Mouse (Mus musculus) lung, embryonic 15.5 days (tissue): Measurements from ENCODE around the gene Gm49387. TPM values are rescaled to one million over a fixed set of nuclear protein-coding genes. Genes with fewer than 3 reads are reported as not detected.
"Not testable (repeated sequence)": the region's sequence is repeated elsewhere in the genome, so short reads cannot be mapped to it uniquely, and the experiment has no call there.

Experiments
- ATAC-seq: fragments of 200-750 bp; cut with Nextera tagmentation; 2 replicates; pipeline ENCODE4 v1.8.0; 2017; ENCODE audit warnings: moderate number of reproducible peaks, borderline replicate concordance; ENCODE audit not compliant: low FRiP score, low TSS enrichment; ENCODE audit errors: extremely low read depth
- H3K27ac ChIP-seq: fragments of 300-500 bp; sonication (generic); 2 replicates; pipeline ENCODE4 v1.5.1; 2015; ENCODE audit warnings: moderate library complexity, mild to moderate bottlenecking, inconsistent platforms
- H3K27me3 ChIP-seq: fragments of 300-500 bp; sonication (generic); 2 replicates; pipeline ENCODE4 v1.6.1; 2015; ENCODE audit warnings: inconsistent platforms
- H3K36me3 ChIP-seq: fragments of 300-500 bp; sonication (generic); 2 replicates; pipeline ENCODE4 v1.6.1; 2015; ENCODE audit warnings: inconsistent platforms
- H3K4me1 ChIP-seq: fragments of 300-500 bp; sonication (generic); 2 replicates; pipeline ENCODE4 v1.6.1; 2015; ENCODE audit warnings: inconsistent platforms
- H3K4me2 ChIP-seq: fragments of 300-500 bp; sonication (generic); 2 replicates; pipeline ENCODE4 v1.6.1; 2015; ENCODE audit warnings: inconsistent platforms, mild to moderate bottlenecking, moderate library complexity
- H3K4me3 ChIP-seq: fragments of 300-500 bp; sonication (generic); 2 replicates; pipeline ENCODE4 v1.5.1; 2015; ENCODE audit warnings: mild to moderate bottlenecking, inconsistent platforms
- H3K9ac ChIP-seq: fragments of 300-500 bp; sonication (generic); 2 replicates; pipeline ENCODE4 v1.6.1; 2015; ENCODE audit warnings: inconsistent platforms
- H3K9me3 ChIP-seq: fragments of 300-500 bp; sonication (generic); 2 replicates; pipeline ENCODE4 v1.6.1; 2016; ENCODE audit warnings: inconsistent platforms
- WGBS: fragments of 180-500 bp; shearing (Covaris S2); methylation state at CpG from one replicate; pipeline ENCODE4 v1.1.7; 2015; 5-methylcytosine and 5-hydroxymethylcytosine counted together
- polyA plus RNA-seq: library from polyadenylated mRNA; unstranded; fragments of >200 nt; fragmentation: Nextera tagmentation; extraction: Ambion mirVana; gene quantifications from 2 replicates; pipeline ENCODE4 v1.2.1, GENCODE M21; 2015

The Gm49387 gene
- polyA plus RNA-seq, 1 experiment from 2014 or later, result 2.5 TPM

DNA sequence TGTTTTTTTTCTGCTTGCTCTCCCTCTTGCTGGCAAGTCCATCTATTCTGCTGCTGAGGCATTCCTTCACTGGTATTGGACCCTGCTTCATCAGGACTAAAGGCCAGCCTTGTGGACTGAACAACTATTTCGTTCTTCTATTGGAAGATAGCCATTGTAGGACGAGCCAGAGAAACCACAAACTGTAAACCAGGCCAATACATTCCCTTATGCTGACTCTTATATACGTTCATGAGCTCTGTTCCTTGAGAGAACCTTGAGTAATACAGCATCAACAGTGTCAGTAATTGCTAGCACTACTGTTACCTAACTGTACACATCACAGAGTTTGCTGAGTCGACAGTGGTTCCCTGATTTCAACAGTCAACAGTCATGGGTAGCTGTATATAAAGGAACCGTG is 27.0 kb downstream of the Gm49387 start:
- H3K27me3 ChIP-seq, result no peaks in the 10 kb centered on the region
- no peak overlapping the region for H3K9ac ChIP-seq
- no peaks in the 10 kb centered on the region for H3K4me1 ChIP-seq
- no peak overlapping the region for H3K4me3 ChIP-seq
- H3K4me2 ChIP-seq, result no peak overlapping the region
- 70% methylated on average over 5 of the region's 5 CpGs for WGBS
- no peak overlapping the region for H3K27ac ChIP-seq
- H3K9me3 ChIP-seq, result no peaks in the 10 kb centered on the region
- no peaks in the 10 kb centered on the region for H3K36me3 ChIP-seq
- no peak for ATAC-seq

DNA sequence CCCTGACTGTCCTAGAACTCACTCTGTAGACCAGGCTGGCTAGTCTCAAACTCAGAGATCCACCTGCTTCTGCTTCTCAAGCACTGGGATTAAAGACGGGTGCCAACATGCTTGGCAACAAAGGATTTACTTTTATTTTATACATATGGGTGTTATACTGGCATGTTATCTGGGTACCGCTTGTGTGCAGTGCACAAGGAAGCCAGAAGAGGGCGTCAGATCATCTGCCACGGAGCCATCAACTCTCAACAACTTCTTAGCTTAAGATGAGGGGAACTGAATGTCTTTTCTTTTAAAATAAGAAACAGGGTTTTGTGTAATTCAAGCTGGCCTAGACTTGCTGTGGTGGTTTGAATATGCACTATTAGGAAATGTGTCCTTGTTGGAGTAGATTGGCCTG is 28.7 kb downstream of the Gm49387 start:
- no peak overlapping the region for H3K4me3 ChIP-seq
- H3K4me2 ChIP-seq, result no peak overlapping the region
- 70% methylated on average over 4 of the region's 4 CpGs for WGBS
- no peaks in the 10 kb centered on the region for H3K36me3 ChIP-seq
- no peaks in the 10 kb centered on the region for H3K27me3 ChIP-seq
- ATAC-seq, result no peak
- H3K9me3 ChIP-seq, result no peaks in the 10 kb centered on the region
- no peak overlapping the region for H3K27ac ChIP-seq
- H3K9ac ChIP-seq, result no peak overlapping the region
- no peaks in the 10 kb centered on the region for H3K4me1 ChIP-seq

- no peaks in the 10 kb centered on the region for H3K27me3 ChIP-seq
- H3K9me3 ChIP-seq, result no peaks in the 10 kb centered on the region
- H3K36me3 ChIP-seq, result no peaks in the 10 kb centered on the region
- WGBS, result 51% methylated on average over 6 of the region's 6 CpGs
- no peak overlapping the region for H3K9ac ChIP-seq
- H3K4me2 ChIP-seq, result no peak overlapping the region
- no peak overlapping the region for H3K27ac ChIP-seq
- H3K4me3 ChIP-seq, result no peak overlapping the region
- no peaks in the 10 kb centered on the region for H3K4me1 ChIP-seq
- ATAC-seq, result no peak
These were observed 35.2 kb downstream of the Gm49387 start for GRCm38 (mm10) chr14:31605514-31605913.

- H3K4me1 ChIP-seq, result no peaks in the 10 kb centered on the region
- ATAC-seq, result no peak
- no peaks in the 10 kb centered on the region for H3K9me3 ChIP-seq
- no peaks in the 10 kb centered on the region for H3K36me3 ChIP-seq
- H3K27me3 ChIP-seq, result no peaks in the 10 kb centered on the region
- WGBS, result 68% methylated on average over 5 of the region's 5 CpGs
- H3K9ac ChIP-seq, result no peak overlapping the region
- H3K4me3 ChIP-seq, result no peak overlapping the region
- no peak overlapping the region for H3K4me2 ChIP-seq
- H3K27ac ChIP-seq, result no peak overlapping the region
These were observed 35.8 kb downstream of the Gm49387 start for GRCm38 (mm10) chr14:31604916-31605315.

DNA sequence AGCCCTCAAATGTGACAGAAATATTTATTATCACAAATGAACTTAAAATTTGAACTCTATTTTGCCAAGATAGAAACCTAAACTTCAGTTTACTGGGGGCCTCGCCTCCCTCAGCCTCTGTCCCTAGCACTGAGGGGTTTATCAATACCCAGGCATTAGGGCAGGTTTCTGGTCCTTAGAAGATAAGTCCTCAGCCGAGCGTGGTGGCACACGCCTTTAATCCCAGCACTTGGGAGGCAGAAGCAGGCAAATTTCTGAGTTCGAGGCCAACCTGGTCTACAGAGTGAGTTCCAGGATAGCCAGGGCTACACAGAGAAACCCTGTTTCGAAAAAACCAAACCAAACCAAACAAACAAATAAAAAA is 38.1 kb downstream of the Gm49387 start:
- ATAC-seq, H3K4me3 ChIP-seq, H3K9me3 ChIP-seq, H3K36me3 ChIP-seq, H3K4me2 ChIP-seq, H3K4me1 ChIP-seq, H3K9ac ChIP-seq, H3K27ac ChIP-seq, H3K27me3 ChIP-seq: not testable (repeated sequence)
- 68% methylated on average over 6 of the region's 6 CpGs for WGBS

DNA sequence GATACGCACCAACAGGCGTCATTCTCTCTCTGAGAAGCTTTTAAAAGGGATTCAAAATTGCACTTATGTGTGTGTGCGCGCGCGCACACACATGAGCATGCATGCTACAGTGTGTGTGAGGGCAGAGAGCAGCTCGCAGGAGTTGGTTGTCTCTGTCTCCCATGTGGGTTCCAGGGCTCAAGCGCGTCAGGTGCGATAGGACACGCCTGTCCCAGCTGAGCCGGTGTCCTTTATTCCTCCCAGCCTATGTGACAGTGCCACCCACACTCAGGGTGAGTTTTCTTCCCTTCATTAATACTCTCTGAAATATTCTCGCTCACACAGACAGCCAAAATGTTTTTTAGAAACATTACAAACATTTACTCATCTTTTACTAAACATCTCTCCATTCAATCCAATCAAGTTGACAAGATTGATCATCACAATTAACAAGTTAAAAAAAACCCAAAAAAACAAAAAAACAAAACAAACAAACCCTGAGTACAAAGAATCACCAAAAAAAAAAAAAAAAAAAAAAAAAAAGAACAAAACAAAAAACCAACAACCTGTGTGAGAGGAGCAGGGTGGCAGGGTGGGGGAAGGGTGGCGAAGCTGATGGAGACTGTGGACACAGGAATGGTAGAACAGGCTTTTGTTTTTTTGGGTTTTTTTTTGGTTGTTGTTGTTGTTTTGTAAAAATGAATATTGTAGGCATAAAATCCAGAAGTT is 38.6 kb downstream of the Gm49387 start:
- no peaks in the 10 kb centered on the region for H3K36me3 ChIP-seq
- H3K9ac ChIP-seq, result no peak overlapping the region
- no peak overlapping the region for H3K4me3 ChIP-seq
- no peak for ATAC-seq
- no peaks in the 10 kb centered on the region for H3K4me1 ChIP-seq
- WGBS, result 87% methylated on average over 14 of the region's 14 CpGs
- H3K27ac ChIP-seq, result no peak overlapping the region
- no peaks in the 10 kb centered on the region for H3K9me3 ChIP-seq
- H3K27me3 ChIP-seq, result no peaks in the 10 kb centered on the region
- H3K4me2 ChIP-seq, result no peak overlapping the region

GRCm38 (mm10) chr14:31597446-31597845 is 43.2 kb downstream of the Gm49387 start:
- WGBS, result 87% methylated on average over 4 of the region's 4 CpGs
- no peaks in the 10 kb centered on the region for H3K9me3 ChIP-seq
- ATAC-seq, result no peak
- no peak overlapping the region for H3K4me3 ChIP-seq
- no peak overlapping the region for H3K4me2 ChIP-seq
- H3K9ac ChIP-seq, result no peak overlapping the region
- no peaks in the 10 kb centered on the region for H3K4me1 ChIP-seq
- H3K27ac ChIP-seq, result no peak overlapping the region
- no peaks in the 10 kb centered on the region for H3K27me3 ChIP-seq
- H3K36me3 ChIP-seq, result no peaks in the 10 kb centered on the region

- Histone ChIP-seq H3K27ac (no peak overlapping the region), H3K9me3 (no peaks in the 10 kb centered on the region), H3K27me3 (no peaks in the 10 kb centered on the region), H3K9ac (no peak overlapping the region), H3K4me2 (no peak overlapping the region), H3K4me1 (no peaks in the 10 kb centered on the region), H3K4me3 (no peak overlapping the region), H3K36me3 (no peaks in the 10 kb centered on the region)
- 69% methylated on average over 7 of the region's 7 CpGs for WGBS
- no peak for ATAC-seq
These were observed 44.3 kb downstream of the Gm49387 start for GRCm38 (mm10) chr14:31596408-31596807.

DNA sequence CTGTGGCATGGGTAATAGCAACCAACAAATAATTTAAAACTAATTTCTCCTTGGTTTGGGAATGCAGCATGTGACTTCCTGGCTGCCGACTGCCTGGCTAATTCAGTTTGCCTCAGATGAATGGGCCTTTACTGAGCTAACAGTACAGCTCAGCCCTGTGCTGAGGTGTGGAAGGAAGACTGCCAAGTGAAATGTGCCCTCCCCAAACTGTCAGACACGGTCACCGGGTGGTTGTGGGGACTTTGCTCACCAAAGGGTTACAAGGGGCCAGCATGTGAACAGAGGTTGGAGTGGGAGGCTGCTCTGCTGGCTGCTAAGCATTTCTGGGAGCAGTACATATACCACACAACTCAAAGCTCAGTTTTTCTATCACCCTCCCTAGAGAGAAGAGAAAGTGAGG is 46.0 kb downstream of the Gm49387 start:
- 48% methylated on average over 3 of the region's 3 CpGs for WGBS
- ATAC-seq, result no peak

DNA sequence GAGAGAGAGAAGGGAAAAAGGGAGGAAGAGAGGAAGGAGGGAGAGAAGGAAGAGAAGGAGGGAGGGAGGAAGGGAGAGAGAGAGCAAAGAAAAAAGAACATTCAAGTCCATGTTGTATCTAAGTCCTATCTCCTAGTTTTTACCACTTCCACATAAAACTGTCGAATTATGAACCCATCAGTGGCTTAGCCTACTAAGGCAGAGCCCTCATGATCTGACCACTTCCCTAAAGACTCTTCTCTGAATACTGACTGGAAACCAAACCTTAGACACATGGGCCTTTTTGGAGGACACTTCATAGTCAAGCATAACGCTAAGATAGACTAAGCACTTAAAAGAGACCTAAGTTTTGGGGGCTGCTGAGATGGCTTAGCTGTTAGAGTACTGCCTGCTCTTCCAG is 47.6 kb downstream of the Gm49387 start:
- Histone ChIP-seq H3K27ac (no peak overlapping the region), H3K9me3 (no peaks in the 10 kb centered on the region), H3K4me1 (no peaks in the 10 kb centered on the region), H3K36me3 (no peaks in the 10 kb centered on the region), H3K4me2 (no peak overlapping the region), H3K4me3 (no peak overlapping the region), H3K27me3 (no peaks in the 10 kb centered on the region), H3K9ac (no peak overlapping the region)
- ATAC-seq, result no peak
- WGBS, result 77% methylated on average over 2 of the region's 2 CpGs

More for the DNA sequence above, 46.0 kb downstream of the Gm49387 start:
- no peak overlapping the region for H3K9ac ChIP-seq
- H3K27ac ChIP-seq, result no peak overlapping the region
- no peak overlapping the region for H3K4me3 ChIP-seq
- H3K4me1 ChIP-seq, result no peaks in the 10 kb centered on the region
- H3K4me2 ChIP-seq, result no peak overlapping the region
- H3K27me3 ChIP-seq, result no peaks in the 10 kb centered on the region
- no peaks in the 10 kb centered on the region for H3K36me3 ChIP-seq
- no peaks in the 10 kb centered on the region for H3K9me3 ChIP-seq

DNA sequence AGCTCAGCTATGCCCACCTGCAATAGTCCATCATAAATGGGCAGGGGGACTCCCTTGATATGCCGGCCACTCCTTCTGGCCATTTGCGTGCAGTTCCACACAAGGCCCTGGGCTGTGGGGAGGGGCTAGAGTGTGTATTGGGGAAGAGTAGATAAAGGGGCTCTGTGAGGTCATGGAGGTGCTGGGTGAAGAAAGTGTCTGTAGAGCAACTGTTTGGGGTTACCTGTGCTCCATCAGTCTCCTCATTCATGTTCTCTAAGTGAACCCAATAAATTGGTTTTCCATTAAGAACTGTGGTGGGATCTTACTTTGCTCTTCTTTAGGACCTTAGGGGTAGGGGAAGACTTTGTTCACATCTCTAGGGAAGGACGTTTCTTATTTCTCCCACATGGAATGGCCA is 49.4 kb downstream of the Gm49387 start, which contains the start of gene Colq:
Gene Colq, minus strand, starts transcription at position 101 of the 400 bp plus-strand sequence.
- Histone ChIP-seq H3K27me3 (no peaks in the 10 kb centered on the region), H3K9ac (no peak within 1 kb of the TSS), H3K4me2 (no peak within 1 kb of the TSS), H3K4me1 (no peaks in the 10 kb centered on the region), H3K9me3 (no peaks in the 10 kb centered on the region), H3K4me3 (no peak within 1 kb of the TSS), H3K36me3 (no peaks in the 10 kb centered on the region), H3K27ac (no peak within 1 kb of the TSS)
- 72% methylated on average over 3 of the region's 3 CpGs for WGBS
- ATAC-seq, result no peak

- no peak overlapping the region for H3K4me2 ChIP-seq
- H3K27ac ChIP-seq, result no peak overlapping the region
- no peaks in the 10 kb centered on the region for H3K36me3 ChIP-seq
- H3K4me1 ChIP-seq, result no peaks in the 10 kb centered on the region
- 79% methylated on average over 8 of the region's 8 CpGs for WGBS
- no peak for ATAC-seq
- no peaks in the 10 kb centered on the region for H3K9me3 ChIP-seq
- no peak overlapping the region for H3K4me3 ChIP-seq
- H3K27me3 ChIP-seq, result no peaks in the 10 kb centered on the region
- H3K9ac ChIP-seq, result no peak overlapping the region
These were observed 54.2 kb downstream of the Gm49387 start for GRCm38 (mm10) chr14:31586451-31586850.

DNA sequence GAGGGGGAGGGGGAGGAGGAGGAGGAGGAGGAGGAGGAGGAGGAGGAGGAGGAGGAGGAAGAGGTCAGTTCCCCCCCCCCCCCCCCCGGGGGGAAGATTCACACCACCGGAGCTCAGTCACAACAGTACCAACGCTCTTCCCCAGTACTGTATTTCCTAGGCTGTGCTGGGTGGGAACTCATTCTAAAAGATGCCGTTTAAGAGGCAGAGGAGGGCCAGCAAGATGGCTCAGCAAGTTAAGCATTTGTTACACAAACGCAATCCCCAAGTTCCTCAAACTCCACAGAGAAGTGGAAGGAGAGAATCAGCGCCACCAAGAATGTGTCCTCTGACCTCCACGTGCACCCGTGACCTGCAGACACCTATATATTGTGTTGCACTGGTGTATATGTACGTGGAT is 57.6 kb downstream of the Gm49387 start:
- Histone ChIP-seq H3K4me1 (no peaks in the 10 kb centered on the region), H3K4me2 (no peak overlapping the region), H3K36me3 (no peaks in the 10 kb centered on the region), H3K9me3 (no peaks in the 10 kb centered on the region), H3K4me3 (no peak overlapping the region), H3K27ac (no peak overlapping the region), H3K9ac (no peak overlapping the region), H3K27me3 (no peaks in the 10 kb centered on the region)
- ATAC-seq, result no peak
- WGBS, result 76% methylated on average over 8 of the region's 9 CpGs
